Mouse (Mus musculus): ENCODE data around the gene Bcl3.

The Bcl3 gene

GRCm38 (mm10) chr7:19770375-19770754, 52.2 kb downstream of the Bcl3 start:
- no peak for DNase-seq (ENCODE audit: extremely low spot score, low read depth, low spot score)

- DNase-seq (ENCODE audit: extremely low spot score, low read depth, low spot score) = no peak
Measured at GRCm38 (mm10) chr7:19769434-19770374, 52.9 kb downstream of the Bcl3 start.

GRCm38 (mm10) chr7:19769001-19769400, 53.6 kb downstream of the Bcl3 start:
- DNase-seq (ENCODE audit: extremely low spot score, low read depth, low spot score) = no peak

GRCm38 (mm10) chr7:19768251-19768650, 54.3 kb downstream of the Bcl3 start:
- DNase-seq (ENCODE audit: extremely low spot score, low read depth, low spot score) = no peak

GRCm38 (mm10) chr7:19764581-19764980, 58.0 kb downstream of the Bcl3 start:
- DNase-seq (ENCODE audit: extremely low spot score, low read depth, low spot score) = no peak

- DNase-seq (ENCODE audit: extremely low spot score, low read depth, low spot score) = no peak
Measured at GRCm38 (mm10) chr7:19763829-19764477, 58.6 kb downstream of the Bcl3 start.

GRCm38 (mm10) chr7:19762283-19762682, 60.3 kb downstream of the Bcl3 start:
- no peak for DNase-seq (ENCODE audit: extremely low spot score, low read depth, low spot score)

GRCm38 (mm10) chr7:19760021-19760420, 62.5 kb downstream of the Bcl3 start:
- DNase-seq (ENCODE audit: extremely low spot score, low read depth, low spot score) = no peak

GRCm38 (mm10) chr7:19758623-19759022, 63.9 kb downstream of the Bcl3 start:
- no peak for DNase-seq (ENCODE audit: extremely low spot score, low read depth, low spot score)

Data from hindlimb bud, embryonic 11.5 days (tissue).